Mouse (Mus musculus): ENCODE data around the gene Sh3pxd2a. TPM values are rescaled to one million over a fixed set of nuclear protein-coding genes. Genes with fewer than 3 reads are reported as not detected.
A peak's percentile ranks its signal among the peaks of the same experiment; 100 is the strongest.

Gene Sh3pxd2a
- polyA plus RNA-seq, 1 experiment from 2014 or later: 0.82 TPM

GRCm38 (mm10) chr19:47510473-47511293, 46.5 kb upstream of the Sh3pxd2a start:
- Histone ChIP-seq H3K9me3 (ENCODE audit: low read length) (no peaks in the 10 kb centered on the region), H3K27ac (ENCODE audit: low read depth) (peak overlapping the region; percentile 89), H3K4me3 (ENCODE audit: low read depth, low read length) (peak overlapping the region; percentile 11; the same call in 1 of the 2 replicates), H3K27me3 (ENCODE audit: insufficient read depth, low read length) (no peaks in the 10 kb centered on the region), H3K4me1 (ENCODE audit: insufficient read depth) (peaks cover 39% of the 10 kb centered on the region), H3K4me2 (ENCODE audit: low read depth, low read length) (peak overlapping the region; percentile 61), H3K36me3 (replicated peaks; ENCODE audit: insufficient read depth, low read length) (no peaks in the 10 kb centered on the region), H3K9ac (replicated peaks) (peak overlapping the region; percentile 57)
- WGBS (ENCODE audit: insufficient replicate concordance): 16% methylated on average over 25 of the region's 25 CpGs
- peak; percentile 46 for DNase-seq
- peak; percentile 62 for ATAC-seq
- TF ChIP-seq EP300 (IDR thresholded peaks at IDR 0.05; ENCODE audit: low read depth) (peak; percentile 53; the same call in 1 of the 2 replicates), CTCF (IDR thresholded peaks at IDR 0.05; ENCODE audit: low read depth) (peak; percentile 18; the same call in 1 of the 2 replicates)

DNA sequence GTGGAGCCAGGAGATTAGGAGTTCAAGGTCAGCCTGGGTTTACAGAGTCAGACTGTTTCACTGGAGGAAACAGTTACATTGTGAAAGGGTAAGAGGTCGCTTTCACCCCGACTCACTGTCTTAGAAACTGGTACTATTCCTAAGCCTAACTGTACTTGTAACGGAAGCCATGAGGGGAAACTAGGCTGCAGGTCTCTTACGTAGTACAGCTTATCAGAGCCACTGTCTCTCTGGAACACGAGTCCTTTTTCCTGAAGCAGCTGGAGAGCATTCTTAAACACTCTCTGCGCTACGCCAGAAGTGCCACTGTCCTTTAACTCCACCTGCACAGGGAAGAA, 45.9 kb upstream of the Sh3pxd2a start:
- DNase-seq (no peak), ATAC-seq (no peak)
- Histone ChIP-seq H3K9me3 (ENCODE audit: low read length) (no peaks in the 10 kb centered on the region), H3K4me3 (ENCODE audit: low read depth, low read length) (no peak overlapping the region), H3K27ac (ENCODE audit: low read depth) (peak overlapping the region; percentile 89), H3K4me1 (ENCODE audit: insufficient read depth) (peaks cover 39% of the 10 kb centered on the region), H3K4me2 (ENCODE audit: low read depth, low read length) (peak overlapping the region; percentile 61), H3K27me3 (ENCODE audit: insufficient read depth, low read length) (no peaks in the 10 kb centered on the region), H3K9ac (replicated peaks) (peak overlapping the region; percentile 57), H3K36me3 (replicated peaks; ENCODE audit: insufficient read depth, low read length) (no peaks in the 10 kb centered on the region)
- 47% methylated on average over 7 of the region's 7 CpGs for WGBS (ENCODE audit: insufficient replicate concordance)
- TF ChIP-seq CTCF (IDR thresholded peaks at IDR 0.05; ENCODE audit: low read depth) (no peak), EP300 (IDR thresholded peaks at IDR 0.05; ENCODE audit: low read depth) (no peak)

- Histone ChIP-seq H3K4me3 (ENCODE audit: low read depth, low read length) (no peak overlapping the region), H3K9ac (replicated peaks) (no peak overlapping the region), H3K9me3 (ENCODE audit: low read length) (no peaks in the 10 kb centered on the region), H3K27me3 (ENCODE audit: insufficient read depth, low read length) (no peaks in the 10 kb centered on the region), H3K4me2 (ENCODE audit: low read depth, low read length) (peak overlapping the region; percentile 67), H3K27ac (ENCODE audit: low read depth) (peak overlapping the region; percentile 89), H3K4me1 (ENCODE audit: insufficient read depth) (peaks cover 39% of the 10 kb centered on the region), H3K36me3 (replicated peaks; ENCODE audit: insufficient read depth, low read length) (no peaks in the 10 kb centered on the region)
- ATAC-seq (peak; percentile 35), DNase-seq (peak; percentile 45)
- WGBS (ENCODE audit: insufficient replicate concordance): 12% methylated on average over 5 of the region's 5 CpGs
- TF ChIP-seq CTCF (IDR thresholded peaks at IDR 0.05; ENCODE audit: low read depth) (no peak), EP300 (IDR thresholded peaks at IDR 0.05; ENCODE audit: low read depth) (peak; percentile 24; the same call in 1 of the 2 replicates)
These were observed 44.6 kb upstream of the Sh3pxd2a start for GRCm38 (mm10) chr19:47508771-47509281.

DNA sequence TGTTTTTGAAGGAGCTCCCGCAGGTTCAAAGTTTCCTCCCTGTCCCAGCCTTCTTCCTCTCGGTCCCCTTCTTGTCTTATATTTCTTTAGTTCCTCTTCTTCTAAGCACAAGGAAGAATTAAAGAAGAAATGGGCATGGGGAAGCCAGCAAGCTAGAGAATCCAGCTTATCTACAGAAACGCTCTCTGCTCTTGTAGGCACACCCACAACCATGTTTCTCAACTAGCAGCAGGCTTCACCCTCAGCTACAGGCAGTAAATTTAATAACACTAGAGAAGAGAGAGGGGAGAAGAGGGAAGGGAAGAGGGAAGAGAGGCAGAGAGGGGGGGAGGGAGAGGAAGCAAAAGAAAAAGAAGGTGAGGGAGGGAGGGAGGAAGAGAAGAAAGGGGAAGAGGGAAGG, 44.0 kb upstream of the Sh3pxd2a start:
- ATAC-seq (no peak), DNase-seq (no peak)
- peak overlapping the region; percentile 67 for H3K4me2 ChIP-seq (ENCODE audit: low read depth, low read length)
- no peak for TF ChIP-seq CTCF (IDR thresholded peaks at IDR 0.05; ENCODE audit: low read depth)
- no peak for TF ChIP-seq EP300 (IDR thresholded peaks at IDR 0.05; ENCODE audit: low read depth)
- peak overlapping the region; percentile 13; the same call in 1 of the 2 replicates for H3K9ac ChIP-seq (replicated peaks)
- no peaks in the 10 kb centered on the region for H3K27me3 ChIP-seq (ENCODE audit: insufficient read depth, low read length)
- H3K36me3 ChIP-seq (replicated peaks; ENCODE audit: insufficient read depth, low read length): no peaks in the 10 kb centered on the region
- H3K4me3 ChIP-seq (ENCODE audit: low read depth, low read length): 0 out of 2 replicates have a peak overlapping the region, but pooled peaks have one; percentile 11
- H3K9me3 ChIP-seq (ENCODE audit: low read length): no peaks in the 10 kb centered on the region
- peaks cover 39% of the 10 kb centered on the region for H3K4me1 ChIP-seq (ENCODE audit: insufficient read depth)
- WGBS (ENCODE audit: insufficient replicate concordance): 23% methylated on average over 3 of the region's 3 CpGs
- H3K27ac ChIP-seq (ENCODE audit: low read depth): peak overlapping the region; percentile 89

GRCm38 (mm10) chr19:47507128-47508121, 43.2 kb upstream of the Sh3pxd2a start:
- peak overlapping the region; percentile 11; the same call in 1 of the 2 replicates for H3K4me3 ChIP-seq (ENCODE audit: low read depth, low read length)
- peak overlapping the region; percentile 89 for H3K27ac ChIP-seq (ENCODE audit: low read depth)
- peak overlapping the region; percentile 13; the same call in 1 of the 2 replicates for H3K9ac ChIP-seq (replicated peaks)
- H3K36me3 ChIP-seq (replicated peaks; ENCODE audit: insufficient read depth, low read length): no peaks in the 10 kb centered on the region
- peak; percentile 69 for DNase-seq
- peaks cover 39% of the 10 kb centered on the region for H3K4me1 ChIP-seq (ENCODE audit: insufficient read depth)
- no peaks in the 10 kb centered on the region for H3K9me3 ChIP-seq (ENCODE audit: low read length)
- no peak for ATAC-seq
- TF ChIP-seq CTCF (IDR thresholded peaks at IDR 0.05; ENCODE audit: low read depth) (peak; percentile 95), EP300 (IDR thresholded peaks at IDR 0.05; ENCODE audit: low read depth) (no peak)
- WGBS (ENCODE audit: insufficient replicate concordance): 34% methylated on average over 27 of the region's 27 CpGs
- peak overlapping the region; percentile 67 for H3K4me2 ChIP-seq (ENCODE audit: low read depth, low read length)
- no peaks in the 10 kb centered on the region for H3K27me3 ChIP-seq (ENCODE audit: insufficient read depth, low read length)

All from liver, postnatal 0 days (tissue).